Mouse (Mus musculus): ENCODE results near the gene Whrn.

The Whrn gene

GRCm38 (mm10) chr4:63493351-63494121, 2.3 kb downstream of the Whrn start:
- DNase-seq (ENCODE audit: low spot score in 2 of 2), result peak in 1 of 2 experiments; percentile 36

- no peak for DNase-seq (ENCODE audit: low spot score in 2 of 2)
These were observed 4.3 kb downstream of the Whrn start for GRCm38 (mm10) chr4:63491521-63491920.

- no peak for DNase-seq (ENCODE audit: low spot score in 2 of 2)
These were observed 5.6 kb downstream of the Whrn start for GRCm38 (mm10) chr4:63490146-63490545.

GRCm38 (mm10) chr4:63489676-63490075, 6.1 kb downstream of the Whrn start:
- no peak for DNase-seq (ENCODE audit: low spot score in 2 of 2)

- DNase-seq (ENCODE audit: low spot score in 2 of 2), result no peak
These were observed 7.9 kb downstream of the Whrn start for GRCm38 (mm10) chr4:63487916-63488315.

- DNase-seq (ENCODE audit: low spot score in 2 of 2), result no peak
These were observed 8.5 kb downstream of the Whrn start for GRCm38 (mm10) chr4:63487256-63487655.

- no peak for DNase-seq (ENCODE audit: low spot score in 2 of 2)
These were observed 9.3 kb downstream of the Whrn start for GRCm38 (mm10) chr4:63486523-63486922.

GRCm38 (mm10) chr4:63483741-63484140, 12.1 kb downstream of the Whrn start:
- no peak for DNase-seq (ENCODE audit: low spot score in 2 of 2)

GRCm38 (mm10) chr4:63480845-63481167, 15.0 kb downstream of the Whrn start:
- no peak for DNase-seq (ENCODE audit: low spot score in 2 of 2)

GRCm38 (mm10) chr4:63480098-63480844, 15.5 kb downstream of the Whrn start:
- DNase-seq (ENCODE audit: low spot score in 2 of 2), result peak in 1 of 2 experiments; percentile 49

GRCm38 (mm10) chr4:63478036-63478435, 17.8 kb downstream of the Whrn start:
- no peak for DNase-seq (ENCODE audit: low spot score in 2 of 2)

GRCm38 (mm10) chr4:63476891-63477290, 18.9 kb downstream of the Whrn start:
- DNase-seq (ENCODE audit: low spot score in 2 of 2), result no peak

GRCm38 (mm10) chr4:63475208-63475607, 20.6 kb downstream of the Whrn start:
- DNase-seq (ENCODE audit: low spot score in 2 of 2), result no peak

GRCm38 (mm10) chr4:63474439-63474838, 21.4 kb downstream of the Whrn start:
- DNase-seq (ENCODE audit: low spot score in 2 of 2), result no peak

- DNase-seq (ENCODE audit: low spot score in 2 of 2), result no peak
These were observed 28.5 kb downstream of the Whrn start for GRCm38 (mm10) chr4:63467338-63467737.

- no peak for DNase-seq (ENCODE audit: low spot score in 2 of 2)
These were observed 29.6 kb downstream of the Whrn start for GRCm38 (mm10) chr4:63466192-63466591.

GRCm38 (mm10) chr4:63460876-63461525, 34.8 kb downstream of the Whrn start:
- no peak for DNase-seq (ENCODE audit: low spot score in 2 of 2)

GRCm38 (mm10) chr4:63459141-63459789, 36.5 kb downstream of the Whrn start:
- peak in 1 of 2 experiments; percentile 18 for DNase-seq (ENCODE audit: low spot score in 2 of 2)

- DNase-seq (ENCODE audit: low spot score in 2 of 2), result no peak
These were observed 39.2 kb downstream of the Whrn start for GRCm38 (mm10) chr4:63456547-63456946.

GRCm38 (mm10) chr4:63453939-63454513, 41.8 kb downstream of the Whrn start:
- no peak for DNase-seq (ENCODE audit: low spot score in 2 of 2)

GRCm38 (mm10) chr4:63452555-63452954, 43.2 kb downstream of the Whrn start:
- no peak for DNase-seq (ENCODE audit: low spot score in 2 of 2)

- peak in 1 of 2 experiments; percentile 27 for DNase-seq (ENCODE audit: low spot score in 2 of 2)
These were observed 45.2 kb downstream of the Whrn start for GRCm38 (mm10) chr4:63450551-63450950.

Measured in cerebellum, postnatal 4 days (tissue).